Mouse (Mus musculus): Measurements from ENCODE around the gene Hmgb2.

The Hmgb2 gene

GRCm38 (mm10) chr8:57552102-57553032 is 40.7 kb downstream of the Hmgb2 start:
- in situ Hi-C loops (cut with MboI), result no loop called here

- in situ Hi-C loops (cut with MboI), result no loop called here
Observed at GRCm38 (mm10) chr8:57560926-57561325, 49.2 kb downstream of the Hmgb2 start.

- in situ Hi-C loops (cut with MboI), result no loop called here
Observed at GRCm38 (mm10) chr8:57562741-57563140, 51.0 kb downstream of the Hmgb2 start.

- in situ Hi-C loops (cut with MboI), result no loop called here
Observed at GRCm38 (mm10) chr8:57563726-57564125, 52.0 kb downstream of the Hmgb2 start.

- in situ Hi-C loops (cut with MboI), result no loop called here
Observed at GRCm38 (mm10) chr8:57565039-57565438, 53.3 kb downstream of the Hmgb2 start.
